Mouse (Mus musculus) forebrain, embryonic 14.5 days (tissue): Measurements from ENCODE around the gene Eif4e3. TPM values are rescaled to one million over a fixed set of nuclear protein-coding genes. Genes with fewer than 3 reads are reported as not detected.

Experiments used
- ATAC-seq: fragments of 200-750 bp; cut with Nextera tagmentation; 2 replicates; pipeline ENCODE4 v1.8.0; 2017; ENCODE audit warnings: mild to moderate bottlenecking, moderate library complexity
- DNase-seq: peaks from one replicate; pipeline ENCODE4 v3.0.0-alpha.2; 2015; ENCODE audit warnings: low spot score
- H3K27ac ChIP-seq: fragments of 300-500 bp; sonication (generic); 2 replicates; pipeline ENCODE4 v1.5.1; 2014; ENCODE audit warnings: low read depth, mild to moderate bottlenecking, control low read depth, low read length, moderate library complexity
- H3K27me3 ChIP-seq: fragments of 300-500 bp; sonication (generic); replicated peaks from 2 replicates; pipeline ENCODE4 v1.6.1; 2014; ENCODE audit warnings: low read length, control low read depth, mixed read lengths; ENCODE audit not compliant: control insufficient read depth, insufficient read depth
- H3K36me3 ChIP-seq: fragments of 300-500 bp; sonication (generic); 2 replicates; pipeline ENCODE4 v1.6.1; 2014; ENCODE audit warnings: low read length, control low read depth; ENCODE audit not compliant: control insufficient read depth, insufficient read depth
- H3K4me1 ChIP-seq: fragments of 300-500 bp; sonication (generic); 2 replicates; pipeline ENCODE4 v1.6.1; 2014; ENCODE audit warnings: antibody characterized with exemption, low read length, control low read depth; ENCODE audit not compliant: control insufficient read depth, insufficient read depth
- H3K4me2 ChIP-seq: fragments of 300-500 bp; sonication (generic); 2 replicates; pipeline ENCODE4 v1.6.1; 2014; ENCODE audit warnings: mild to moderate bottlenecking, control low read depth, low read length
- H3K4me3 ChIP-seq: fragments of 300-500 bp; sonication (generic); 2 replicates; pipeline ENCODE4 v1.5.1; 2014; ENCODE audit warnings: low read depth, low read length, control low read depth
- H3K9ac ChIP-seq: fragments of 300-500 bp; sonication (generic); 2 replicates; pipeline ENCODE4 v1.6.1; 2014; ENCODE audit warnings: mild to moderate bottlenecking, low read length, control low read depth, moderate library complexity
- H3K9me3 ChIP-seq: fragments of 300-500 bp; sonication (generic); replicated peaks from 2 replicates; pipeline ENCODE4 v1.6.1; 2016; ENCODE audit warnings: low read length, control low read depth, mixed read lengths; ENCODE audit not compliant: control insufficient read depth
- WGBS: fragments of 180-500 bp; shearing (Covaris S2); extraction: QIAGEN DNeasy Blood & Tissue Kit; methylation state at CpG from one replicate; pipeline ENCODE4 v1.1.7; 2014; 5-methylcytosine and 5-hydroxymethylcytosine counted together
- polyA plus RNA-seq: library from polyadenylated mRNA; unstranded; fragments of >200 nt; fragmentation: Nextera tagmentation; extraction: Ambion mirVana; gene quantifications from 2 replicates; pipeline ENCODE4 v1.2.1, GENCODE M21; 2014

Gene Eif4e3
- polyA plus RNA-seq, 1 experiment from 2014 or later, result 9.5 TPM

DNA sequence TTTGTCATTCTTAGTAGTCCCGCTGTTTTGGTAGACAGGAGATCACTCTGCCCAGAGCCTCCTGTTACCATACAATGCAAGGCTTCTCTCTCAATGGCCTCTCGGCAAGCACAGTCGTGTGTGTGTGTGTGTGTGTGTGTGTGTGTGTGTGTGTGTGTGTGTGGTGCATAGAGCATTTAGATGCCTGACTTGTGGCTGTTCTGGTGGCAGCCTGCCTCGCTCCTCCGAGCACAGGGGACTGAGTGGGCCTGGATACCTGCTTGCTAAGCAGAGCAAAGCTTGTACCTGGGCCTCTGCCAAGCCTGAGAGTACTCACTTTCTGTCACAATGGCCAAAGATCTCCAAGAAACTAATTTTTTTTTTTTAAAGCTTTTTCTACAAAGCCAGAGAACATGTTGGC lies 67.3 kb downstream of the Eif4e3 start:
- 21% methylated on average over 5 of the region's 5 CpGs for whole genome bisulfite sequencing
- ATAC-seq (peak; percentile 64; the same call in 1 of the 2 replicates), DNase-seq (no peak)
- no peak overlapping the region for H3K4me2 ChIP-seq
- H3K27ac ChIP-seq, result no peak overlapping the region
- H3K9me3 ChIP-seq, result no peaks in the 10 kb centered on the region
- H3K27me3 ChIP-seq, result no peaks in the 10 kb centered on the region
- H3K4me3 ChIP-seq, result no peak overlapping the region
- peaks cover 7% of the 10 kb centered on the region for H3K4me1 ChIP-seq
- peak overlapping the region; percentile 54; the same call in 1 of the 2 replicates for H3K9ac ChIP-seq
- no peaks in the 10 kb centered on the region for H3K36me3 ChIP-seq

DNA sequence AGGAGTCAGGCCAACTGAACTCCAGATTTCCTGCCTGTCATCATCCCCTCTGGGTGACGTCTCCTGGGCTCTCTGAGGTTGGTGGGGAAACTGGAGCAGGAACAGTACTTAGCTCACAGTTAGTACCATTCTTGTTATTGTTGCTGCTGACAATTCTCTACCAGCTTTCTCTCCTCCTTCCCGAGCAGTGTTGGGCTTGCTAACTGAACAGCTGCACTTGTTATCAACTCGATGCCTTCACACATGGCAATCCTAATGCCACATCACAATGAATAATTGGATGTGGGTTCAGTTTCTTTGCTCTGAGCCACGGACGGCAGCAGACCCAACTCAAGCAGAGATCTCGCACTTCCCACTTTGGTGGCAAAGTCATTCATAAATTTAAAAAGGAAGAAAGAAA lies 89.5 kb downstream of the Eif4e3 start:
- 0 out of 2 replicates have a peak, but pooled peaks cover 2% of the 10 kb centered on the region for H3K4me1 ChIP-seq
- ATAC-seq, result no peak

DNA sequence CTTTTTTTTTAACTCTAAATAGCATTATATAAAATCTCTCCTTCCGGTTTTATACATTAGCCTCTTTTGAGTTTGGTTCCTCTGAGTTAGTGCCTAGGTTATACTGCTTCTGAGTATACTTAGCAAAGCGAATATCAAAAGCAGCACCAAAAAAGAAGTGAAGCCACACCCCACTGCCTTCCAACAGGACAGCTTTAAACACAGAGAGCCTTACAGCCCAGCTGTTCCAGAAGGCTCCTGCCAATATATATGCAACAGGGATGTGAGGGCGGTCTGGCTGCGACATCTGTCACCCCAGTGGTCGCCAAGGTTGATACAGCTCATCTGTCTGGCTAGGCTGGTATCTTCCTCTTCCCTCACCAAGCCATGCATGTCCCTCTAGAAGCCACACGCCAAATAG lies 90.9 kb downstream of the Eif4e3 start:
- Histone ChIP-seq H3K36me3 (no peaks in the 10 kb centered on the region), H3K27me3 (no peaks in the 10 kb centered on the region), H3K9me3 (no peaks in the 10 kb centered on the region), H3K27ac (no peak overlapping the region), H3K9ac (no peak overlapping the region), H3K4me1 (0 out of 2 replicates have a peak, but pooled peaks cover 2% of the 10 kb centered on the region), H3K4me2 (no peak overlapping the region), H3K4me3 (no peak overlapping the region)
- 88% methylated on average over 6 of the region's 6 CpGs for WGBS
- no peak for DNase-seq
- no peak for ATAC-seq

More for the DNA sequence above, 89.5 kb downstream of the Eif4e3 start:
- no peak overlapping the region for H3K9ac ChIP-seq
- WGBS, result 42% methylated on average over 6 of the region's 6 CpGs
- no peaks in the 10 kb centered on the region for H3K9me3 ChIP-seq
- no peak overlapping the region for H3K27ac ChIP-seq
- H3K27me3 ChIP-seq, result no peaks in the 10 kb centered on the region
- DNase-seq, result peak; percentile 38
- no peak overlapping the region for H3K4me3 ChIP-seq
- H3K4me2 ChIP-seq, result no peak overlapping the region
- no peaks in the 10 kb centered on the region for H3K36me3 ChIP-seq

Other genes with a start within 250 kb of the Eif4e3 start
- gene Foxp1, start 144.1 kb downstream of the Eif4e3 start, polyA plus RNA-seq, result 63.3 and 89.2 TPM in 2 replicates
- 0.99 and 2.3 TPM in 2 replicates for gene Gm20696, start within 50 bp of the Eif4e3 start, polyA plus RNA-seq
- gene Gpr27, start 25.9 kb upstream of the Eif4e3 start, polyA plus RNA-seq, result 14.7 and 16.4 TPM in 2 replicates
- gene Prok2, start 59.6 kb upstream of the Eif4e3 start, polyA plus RNA-seq, result 1.5 and 2.0 TPM in 2 replicates